Mouse (Mus musculus) layer of hippocampus, adult 9-11 months (tissue): ENCODE measurements around the gene Fev.
A peak's percentile ranks its signal among the peaks of the same experiment; 100 is the strongest.

Experiments
- DNase-seq: peaks from one replicate; pipeline ENCODE4 v3.0.0; 2022

The Fev gene

DNA sequence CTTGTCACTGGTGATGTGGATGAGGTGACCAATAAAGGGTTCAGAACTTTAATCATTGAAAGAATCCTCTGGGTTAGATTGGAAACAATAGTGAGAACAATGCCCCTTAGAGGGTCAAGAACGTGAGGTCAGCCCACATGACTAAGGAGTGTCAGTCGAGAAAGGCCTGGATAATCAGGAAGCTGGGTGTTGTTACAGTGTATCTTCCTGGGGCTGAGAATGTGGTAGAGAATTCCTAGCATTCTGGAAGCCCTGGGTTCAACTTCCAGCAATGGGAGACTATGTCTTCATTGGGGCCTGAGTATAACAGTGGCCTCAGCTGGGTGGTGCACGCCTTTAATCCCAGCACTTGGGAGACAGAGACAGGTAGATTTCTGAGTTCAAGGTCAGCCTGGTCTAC lies 8.0 kb downstream of the Fev start:
- no peak for DNase-seq

DNA sequence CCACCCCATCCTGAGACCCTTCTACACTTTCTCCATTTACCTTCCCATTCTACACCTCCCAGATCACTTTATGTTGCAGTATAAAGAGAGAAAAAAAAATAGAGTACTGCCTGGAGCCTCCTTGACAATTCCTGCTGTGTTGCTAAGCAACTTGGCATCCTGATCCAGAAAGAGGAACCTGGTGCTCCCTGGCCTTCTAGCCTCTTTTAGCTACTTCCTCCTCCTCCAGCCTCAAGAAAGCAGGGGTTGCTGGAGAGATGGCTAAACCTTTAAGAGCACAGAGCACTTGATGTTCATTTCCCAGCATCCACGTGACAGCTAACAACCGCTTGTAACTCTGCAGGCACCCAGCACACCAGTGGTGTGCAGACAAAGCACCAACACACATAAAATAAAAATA lies 13.0 kb downstream of the Fev start:
- DNase-seq: no peak

DNA sequence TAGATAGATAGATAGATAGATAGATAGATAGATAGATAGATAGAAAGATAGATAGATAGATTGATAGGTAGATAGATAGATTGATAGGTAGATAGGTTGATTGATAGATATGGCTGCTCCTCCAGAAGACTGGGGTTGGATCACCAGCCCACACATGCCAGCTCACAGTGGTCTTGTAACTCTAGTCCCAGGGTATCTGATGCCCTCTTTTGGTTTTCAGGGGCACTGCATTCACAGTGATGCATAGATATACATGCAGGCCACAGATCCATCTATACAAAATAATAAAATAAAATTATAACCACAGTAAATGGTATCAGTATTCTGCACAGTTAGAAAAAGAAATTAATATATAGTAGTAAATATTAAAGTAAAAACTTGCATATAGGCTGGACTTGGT lies 23.4 kb downstream of the Fev start:
- no peak for DNase-seq

DNA sequence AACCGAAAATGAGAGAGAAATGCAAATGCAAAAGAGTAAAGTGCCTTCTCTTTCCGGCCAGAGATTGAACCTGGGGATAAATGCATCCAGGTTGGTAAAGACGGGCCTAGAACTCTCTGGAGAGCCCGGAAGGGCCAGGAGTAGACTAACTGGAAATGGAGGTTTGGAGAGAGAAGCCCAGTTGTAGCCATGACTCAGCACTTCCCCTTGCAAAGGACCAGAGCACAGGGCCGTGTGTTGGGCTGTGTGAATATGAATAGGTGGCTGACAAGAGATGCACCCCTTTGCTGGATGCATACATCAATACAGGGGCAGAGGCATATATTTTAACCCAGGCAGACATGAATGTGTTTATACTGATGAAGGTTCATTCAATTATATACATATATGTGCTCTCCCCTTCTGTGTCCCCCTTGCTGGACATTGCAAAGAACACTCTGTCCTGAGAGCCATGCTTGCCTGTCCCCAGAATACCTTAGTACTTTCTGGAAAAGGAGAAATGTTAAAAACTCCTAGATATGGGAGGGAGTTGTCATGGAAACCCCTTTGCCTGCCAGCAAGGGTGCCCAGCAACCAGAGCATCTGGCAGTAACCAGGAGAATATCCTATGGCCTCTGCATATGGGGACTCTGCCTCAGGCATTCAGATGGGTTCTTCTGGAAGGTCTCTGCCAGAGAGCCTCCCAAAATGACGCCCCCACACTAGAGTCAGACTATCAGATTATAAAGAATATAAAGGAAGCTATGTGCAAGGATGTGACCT lies 25.8 kb downstream of the Fev start:
- no peak for DNase-seq

- DNase-seq: no peak
These were observed 26.4 kb downstream of the Fev start for GRCm38 (mm10) chr1:74858805-74859204.

- peak; percentile 90 for DNase-seq
These were observed 27.0 kb downstream of the Fev start for GRCm38 (mm10) chr1:74858171-74858719.

GRCm38 (mm10) chr1:74857677-74858076 lies 27.5 kb downstream of the Fev start:
- no peak for DNase-seq

DNA sequence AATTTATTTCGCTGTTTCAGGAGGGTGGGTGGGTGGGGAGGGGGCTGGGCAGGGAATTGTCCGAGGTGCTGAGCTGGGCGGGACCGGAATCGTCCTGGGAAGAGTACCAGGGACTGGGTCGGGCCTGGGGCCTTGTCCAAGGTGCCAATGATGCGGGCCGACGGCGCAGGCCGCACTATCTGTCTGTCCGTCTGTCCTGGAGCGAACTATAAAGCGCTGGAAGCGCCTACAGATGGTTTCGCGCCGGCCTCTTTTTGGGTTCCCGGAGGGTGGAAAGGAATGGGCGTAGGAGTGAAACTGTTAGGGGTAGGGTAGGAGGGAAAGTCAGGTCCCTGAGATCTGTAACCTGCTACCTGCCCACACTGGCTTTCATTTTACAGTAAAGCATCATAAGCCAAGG lies 28.0 kb downstream of the Fev start:
- DNase-seq: no peak

GRCm38 (mm10) chr1:74856791-74857190 lies 28.4 kb downstream of the Fev start:
- no peak for DNase-seq

DNA sequence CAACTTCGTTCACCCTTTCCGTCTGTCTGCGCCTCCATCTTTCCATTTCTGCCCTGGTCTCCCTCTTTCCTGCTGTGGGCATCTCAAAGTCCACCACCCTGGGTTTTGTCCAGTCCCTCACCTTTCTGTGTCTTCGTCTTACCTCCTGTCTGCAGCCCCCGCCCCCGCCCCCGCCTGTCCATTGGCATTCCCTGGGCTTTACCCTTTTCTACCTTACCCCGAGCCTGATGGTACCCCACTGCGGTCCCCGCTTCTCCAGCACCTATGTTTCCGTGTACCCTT lies 28.8 kb downstream of the Fev start:
- no peak for DNase-seq

GRCm38 (mm10) chr1:74855651-74856438 lies 29.4 kb downstream of the Fev start:
- no peak for DNase-seq

DNA sequence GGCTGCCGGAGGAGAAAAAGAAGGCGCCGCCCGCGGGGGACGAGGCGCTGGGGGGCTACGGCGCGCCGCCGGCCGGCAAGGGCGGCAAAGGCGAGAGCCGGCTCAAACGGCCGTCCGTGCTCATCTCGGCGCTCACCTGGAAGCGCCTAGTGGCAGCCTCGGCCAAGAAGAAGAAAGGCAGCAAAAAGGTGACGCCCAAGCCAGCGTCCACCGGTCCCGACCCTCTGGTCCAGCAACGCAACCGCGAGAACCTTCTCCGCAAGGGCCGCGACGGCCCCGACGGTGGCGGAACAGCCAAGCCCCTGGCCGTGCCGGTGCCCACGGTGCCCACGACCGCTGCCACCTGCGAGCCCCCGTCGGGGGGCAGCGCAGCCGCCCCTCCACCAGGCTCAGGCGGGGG lies 30.1 kb downstream of the Fev start:
- DNase-seq: no peak

- DNase-seq: peak; percentile 94
These were observed 30.7 kb downstream of the Fev start, which contains the start of gene Cdk5r2 for GRCm38 (mm10) chr1:74854306-74855056. TSS of gene Cdk5r2 (plus strand) at chr1:74854934.

DNA sequence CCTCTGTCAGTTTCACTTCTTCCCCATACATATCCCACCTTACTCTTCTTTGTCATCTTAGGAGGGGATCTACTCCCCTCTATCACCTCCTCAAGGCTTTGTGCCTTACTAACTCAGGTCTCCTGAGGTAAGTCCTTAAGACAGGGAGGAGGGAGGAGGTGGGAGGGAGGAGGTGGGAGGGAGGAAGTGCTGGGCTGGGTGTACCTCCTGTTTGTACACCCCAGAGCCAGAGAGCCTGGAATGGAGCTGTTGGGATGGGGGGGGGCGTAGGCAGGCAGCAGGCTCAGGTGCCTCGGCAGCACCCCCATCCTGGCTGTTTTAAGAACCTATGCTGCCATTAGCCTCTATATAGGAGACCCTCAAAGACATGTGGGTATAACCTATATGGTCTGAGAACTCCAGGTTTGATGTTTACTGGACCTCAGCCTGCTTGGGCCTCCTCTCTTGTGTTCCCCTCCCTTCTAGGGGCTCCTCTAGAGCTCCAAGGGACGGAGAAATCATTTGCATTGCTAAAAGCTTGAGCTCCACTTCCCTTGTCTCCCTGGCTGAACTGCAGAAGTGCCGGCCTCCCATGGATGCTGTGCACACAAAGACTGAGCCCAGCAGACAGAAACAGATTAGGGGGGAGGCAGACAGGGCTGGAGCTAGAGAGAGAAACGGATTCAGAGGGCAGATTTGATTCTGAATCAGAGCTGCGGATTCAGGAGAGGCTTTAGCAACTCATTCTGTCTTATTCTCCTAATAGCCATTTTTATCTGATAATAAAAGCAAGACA lies 34.0 kb downstream of the Fev start:
- DNase-seq: no peak

GRCm38 (mm10) chr1:74850251-74850650 lies 35.0 kb downstream of the Fev start:
- peak; percentile 80 for DNase-seq

- DNase-seq: no peak
These were observed 36.3 kb downstream of the Fev start for GRCm38 (mm10) chr1:74848946-74849345.

GRCm38 (mm10) chr1:74846341-74846740 lies 38.9 kb downstream of the Fev start:
- no peak for DNase-seq

- no peak for DNase-seq
These were observed 42.1 kb downstream of the Fev start for GRCm38 (mm10) chr1:74843090-74843489.

GRCm38 (mm10) chr1:74833255-74833654 lies 52.0 kb downstream of the Fev start:
- no peak for DNase-seq
